Mouse (Mus musculus) embryonic fibroblast, embryonic 13.5 days (primary cell): ENCODE data around the gene Mnd1.

Experiments used
- CTCF ChIP-seq: IDR thresholded peaks from 2 replicates; pipeline ENCODE4 v1.5.1; 2011; ENCODE audit warnings: mild to moderate bottlenecking, control low read depth, low read length, moderate library complexity, borderline replicate concordance; ENCODE audit not compliant: insufficient read depth
- POLR2A ChIP-seq: IDR thresholded peaks from 2 replicates; pipeline ENCODE4 v1.6.1; 2011; ENCODE audit warnings: low read depth, mild to moderate bottlenecking, control low read depth, low read length, moderate library complexity

- TF ChIP-seq CTCF (no peak), POLR2A (no peak)
These were observed 37.4 kb downstream of the Mnd1 start for GRCm38 (mm10) chr3:84118178-84118577.
